Mouse (Mus musculus) kidney, postnatal 4 days (tissue): ENCODE measurements around the gene Btbd18.
"Not testable (repeated sequence)": the region's sequence is repeated elsewhere in the genome, so short reads cannot be mapped to it uniquely, and the experiment has no call there.

ENCODE experiments used
- DNase-seq, 2 experiments: peaks; one replicate each; pipeline ENCODE4 v3.0.0; 2021; ENCODE audit warnings: mixed read lengths in 2 of 2

The Btbd18 gene

GRCm38 (mm10) chr2:84647051-84647568 is 11.8 kb upstream of the Btbd18 start:
- no peak for DNase-seq

- peak in 1 of 2 experiments; percentile 22 for DNase-seq
Observed at GRCm38 (mm10) chr2:84648369-84648768, 10.5 kb upstream of the Btbd18 start.

- peak; percentile 34 to 52 for DNase-seq
Observed at GRCm38 (mm10) chr2:84649674-84650073, 9.2 kb upstream of the Btbd18 start.

- peak; percentile 82 to 89 for DNase-seq
Observed at GRCm38 (mm10) chr2:84650464-84651195, 8.2 kb upstream of the Btbd18 start, which contains the start of gene Ctnnd1. Gene Ctnnd1, minus strand, starts transcription at chr2:84650765.

- DNase-seq = no peak
Observed at GRCm38 (mm10) chr2:84653354-84653753, 5.5 kb upstream of the Btbd18 start.

GRCm38 (mm10) chr2:84655864-84656263 is 3.0 kb upstream of the Btbd18 start:
- no peak for DNase-seq

- peak in 1 of 2 experiments; percentile 44 for DNase-seq
Observed at GRCm38 (mm10) chr2:84660253-84660652, 1.4 kb downstream of the Btbd18 start.

- peak; percentile 58 to 70 for DNase-seq
Observed at GRCm38 (mm10) chr2:84662866-84663265, 4.0 kb downstream of the Btbd18 start.

- DNase-seq = peak in 1 of 2 experiments; percentile 44
Observed at GRCm38 (mm10) chr2:84666081-84666480, 7.2 kb downstream of the Btbd18 start.

- peak in 1 of 2 experiments; percentile 76 for DNase-seq
Observed at GRCm38 (mm10) chr2:84669828-84670568, 11.1 kb downstream of the Btbd18 start.

- DNase-seq = peak; percentile 90 to 94
Observed at GRCm38 (mm10) chr2:84670569-84670933, 11.7 kb downstream of the Btbd18 start, which contains the start of gene Selenoh. Gene Selenoh, minus strand, starts transcription at chr2:84670770.

GRCm38 (mm10) chr2:84671535-84671934 is 12.7 kb downstream of the Btbd18 start:
- DNase-seq = not testable (repeated sequence)

GRCm38 (mm10) chr2:84677270-84677967 is 18.5 kb downstream of the Btbd18 start:
- DNase-seq = no peak

GRCm38 (mm10) chr2:84677968-84678880 is 19.3 kb downstream of the Btbd18 start, which contains the start of the genes Gm28635 and Med19:
Gene Gm28635, minus strand, starts transcription at chr2:84678041.
Gene Med19, plus strand, starts transcription at chr2:84678402.
- DNase-seq = peak; percentile 87 to 94

GRCm38 (mm10) chr2:84679016-84679415 is 20.1 kb downstream of the Btbd18 start, which contains the start of gene Tmx2:
Gene Tmx2, minus strand, starts transcription at chr2:84679140.
- DNase-seq = no peak

- no peak for DNase-seq
Observed at GRCm38 (mm10) chr2:84682605-84683183, 23.8 kb downstream of the Btbd18 start.

- no peak for DNase-seq
Observed at GRCm38 (mm10) chr2:84688080-84688844, 29.4 kb downstream of the Btbd18 start.

- no peak for DNase-seq
Observed at GRCm38 (mm10) chr2:84690050-84690449, 31.2 kb downstream of the Btbd18 start.

- DNase-seq = no peak
Observed at GRCm38 (mm10) chr2:84695007-84695695, 36.3 kb downstream of the Btbd18 start.

- DNase-seq = no peak
Observed at GRCm38 (mm10) chr2:84703497-84703896, 44.6 kb downstream of the Btbd18 start.
